Mouse (Mus musculus): ENCODE data around the gene Ccdc71.

Ccdc71 gene

DNA sequence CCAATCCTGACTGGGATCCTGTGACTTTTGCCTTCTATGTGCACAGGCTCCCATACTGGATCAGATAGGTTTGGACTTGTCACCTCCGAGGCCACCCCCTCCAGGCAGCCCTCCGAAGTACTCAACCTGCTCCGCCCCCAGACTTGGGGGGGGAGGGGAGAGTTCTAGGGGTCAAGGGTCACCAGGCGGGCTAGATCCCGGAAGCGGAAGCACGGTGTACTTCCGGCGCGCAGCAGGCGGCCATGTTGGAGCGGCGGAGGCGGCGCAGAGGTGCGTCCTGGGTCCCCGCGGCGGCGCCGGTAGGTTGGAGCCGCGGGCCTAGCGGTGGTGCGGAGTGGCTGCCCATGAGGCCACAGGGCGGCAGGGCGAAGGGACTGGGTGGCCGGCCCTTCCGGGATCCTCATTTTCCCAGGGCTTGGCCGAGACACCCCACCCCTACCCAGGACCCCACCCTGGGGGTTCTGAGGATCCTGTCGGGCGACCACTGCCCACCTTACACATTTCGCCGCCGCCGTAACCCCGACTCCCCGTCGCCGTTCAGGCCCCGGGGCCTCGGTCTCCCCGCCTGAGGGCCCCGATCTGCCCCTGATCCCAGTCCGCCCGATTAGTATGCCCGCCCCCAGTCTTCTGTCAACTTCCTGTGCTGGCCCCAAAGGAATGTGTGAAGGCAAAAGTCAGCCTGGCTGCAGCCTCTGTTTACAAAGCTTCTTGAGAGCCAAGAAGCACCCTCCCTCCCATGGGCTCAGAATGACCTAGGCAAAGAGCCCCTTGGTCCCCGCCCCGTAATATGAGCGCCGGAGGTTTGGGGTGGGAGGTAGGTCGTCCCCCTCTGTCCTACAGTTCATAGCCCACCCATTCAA lies at the start of gene Ccdc71:
Gene Ccdc71, plus strand, starts transcription at position 209 of the 860 bp plus-strand sequence.
- DNase-seq (ENCODE audit: low read depth, low spot score): peak; percentile 77

DNA sequence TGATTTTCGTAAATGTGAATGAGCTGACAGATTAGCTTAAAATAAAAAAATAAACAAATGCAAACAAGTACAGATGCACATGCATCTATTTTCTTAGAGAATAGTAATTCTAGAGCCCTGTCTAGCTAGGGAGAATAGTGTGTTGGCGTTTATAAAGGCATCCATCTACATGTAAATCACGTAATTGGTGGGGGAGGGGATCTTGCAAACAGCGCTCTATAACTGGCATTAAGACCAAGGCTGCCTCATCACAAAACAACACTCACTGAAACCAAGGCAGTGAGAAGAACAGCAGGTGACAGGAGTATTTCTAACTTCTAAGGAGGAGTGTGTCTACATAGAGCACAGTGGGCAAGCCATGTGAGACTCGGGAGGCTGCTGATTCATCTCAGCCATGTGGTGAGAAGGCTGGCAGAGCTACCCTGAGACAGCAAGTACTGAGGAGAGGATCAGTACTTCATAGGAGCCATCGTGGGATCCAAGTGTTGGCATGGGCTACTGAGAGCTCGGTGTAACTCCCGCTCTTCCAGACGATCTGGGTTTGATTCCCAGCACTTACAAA lies 48.9 kb upstream of the Ccdc71 start:
- DNase-seq (ENCODE audit: low read depth, low spot score): no peak

DNA sequence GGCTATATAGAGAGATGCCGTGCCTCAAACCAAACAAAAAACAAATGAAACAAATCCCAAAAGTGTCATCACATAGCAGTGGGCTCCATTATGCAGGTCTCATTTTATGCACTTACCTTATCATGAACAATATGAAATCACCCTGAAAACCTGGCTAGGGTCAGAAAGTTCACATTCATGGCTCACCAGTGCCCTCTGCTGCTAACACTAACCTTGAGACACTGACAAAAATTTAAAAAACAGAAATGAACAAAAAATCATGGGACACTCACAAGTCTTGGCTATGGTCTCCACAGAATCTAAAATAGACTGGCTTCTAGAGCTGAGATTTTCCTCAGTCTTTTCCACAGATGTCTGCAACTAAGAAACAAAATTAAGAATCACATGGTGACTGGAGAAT lies 48.1 kb upstream of the Ccdc71 start:
- DNase-seq (ENCODE audit: low read depth, low spot score): no peak

DNA sequence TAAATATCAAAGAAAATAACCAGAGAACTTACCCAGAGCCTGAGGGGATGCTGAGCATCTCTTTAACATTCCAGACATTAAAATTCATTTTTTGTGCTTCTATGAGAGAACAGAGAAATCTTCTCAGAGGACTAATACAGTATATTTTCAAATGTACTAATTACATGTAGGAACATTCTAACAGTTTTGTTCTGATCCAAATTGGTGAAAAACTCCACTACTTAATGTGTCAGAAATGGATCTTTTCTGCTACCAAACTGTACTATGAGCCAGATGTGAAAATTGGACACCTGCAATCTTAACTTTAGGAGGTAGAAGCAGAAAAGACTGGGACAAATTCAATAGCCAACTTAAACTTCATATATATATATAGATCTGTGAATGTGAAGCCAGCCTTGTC lies 31.9 kb upstream of the Ccdc71 start, which contains the start of gene Ccdc36:
Gene Ccdc36, minus strand, starts transcription at position 101 of the 400 bp plus-strand sequence.
- no peak for DNase-seq (ENCODE audit: low read depth, low spot score)

DNA sequence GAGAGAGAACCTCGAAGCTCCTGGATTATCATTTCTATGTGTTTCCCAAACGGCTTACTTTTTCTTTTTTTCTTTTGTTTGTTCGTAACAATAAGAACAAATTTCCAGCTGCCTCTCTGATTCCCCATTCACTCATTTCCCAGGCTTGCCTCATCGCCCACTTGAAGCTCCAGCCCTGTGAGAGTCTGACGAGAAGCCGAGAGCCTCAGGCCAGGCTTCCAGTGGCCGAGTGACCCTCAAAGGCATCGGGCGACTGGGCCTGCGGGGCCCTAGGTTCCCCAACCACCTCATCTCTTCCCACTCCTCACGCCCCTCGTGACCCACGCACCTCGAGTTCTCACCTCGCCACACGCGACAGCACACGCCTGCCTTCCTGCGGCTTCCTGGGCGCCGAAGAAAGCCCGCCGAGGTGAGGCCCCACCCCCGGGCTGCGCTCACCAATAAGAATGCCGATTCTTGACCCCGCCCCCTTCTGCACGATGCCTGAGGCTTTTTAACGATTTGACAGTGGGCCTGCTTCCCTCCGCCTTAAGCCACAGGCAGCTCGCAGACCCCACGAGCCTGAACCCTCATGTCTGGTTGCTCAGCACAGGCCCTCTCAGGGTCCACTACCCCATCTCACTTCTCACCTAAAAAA lies 28.8 kb upstream of the Ccdc71 start:
- DNase-seq (ENCODE audit: low read depth, low spot score): peak; percentile 26

DNA sequence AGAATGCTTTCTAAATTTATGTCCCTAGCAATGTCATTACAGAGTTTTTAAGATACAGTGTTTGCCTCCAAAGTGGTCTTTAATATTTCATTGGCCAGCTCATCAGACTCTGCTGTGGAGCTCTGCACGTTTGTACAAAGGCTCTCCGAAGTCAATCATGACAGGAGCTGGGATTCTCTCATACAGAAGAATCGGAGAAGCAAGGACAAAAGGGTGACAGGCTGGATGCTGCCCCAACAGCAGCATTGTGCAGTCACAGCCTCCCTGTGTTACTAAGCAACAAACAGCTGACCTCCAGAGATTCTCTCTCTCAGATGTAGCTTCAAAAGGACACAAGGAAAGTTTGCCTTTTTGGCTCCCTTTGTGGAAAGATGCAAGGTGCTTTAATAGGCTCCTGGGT lies 24.1 kb upstream of the Ccdc71 start, which contains the start of gene BC048562:
Gene BC048562, plus strand, starts transcription at position 301 of the 400 bp plus-strand sequence.
- no peak for DNase-seq (ENCODE audit: low read depth, low spot score)

DNA sequence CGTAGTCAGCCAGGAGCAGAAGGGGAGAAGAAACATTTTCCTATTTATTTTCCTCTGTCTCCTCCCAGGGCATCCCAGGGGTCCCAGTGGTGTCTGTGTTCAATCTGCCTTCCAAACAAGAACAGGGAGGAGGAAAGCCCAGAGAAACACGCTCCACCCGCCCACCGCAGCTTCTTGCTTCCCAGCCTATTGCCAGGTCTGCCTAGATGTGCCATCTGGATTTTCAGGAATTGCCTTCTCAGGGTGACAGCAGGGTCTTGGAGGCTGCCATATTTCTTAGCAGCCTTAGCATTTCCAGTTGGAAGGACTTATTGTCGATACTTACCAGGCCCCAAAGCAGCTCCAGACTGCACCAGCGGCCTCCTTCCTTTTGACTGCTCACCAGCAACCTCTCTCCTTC lies 21.2 kb upstream of the Ccdc71 start:
- no peak for DNase-seq (ENCODE audit: low read depth, low spot score)

DNA sequence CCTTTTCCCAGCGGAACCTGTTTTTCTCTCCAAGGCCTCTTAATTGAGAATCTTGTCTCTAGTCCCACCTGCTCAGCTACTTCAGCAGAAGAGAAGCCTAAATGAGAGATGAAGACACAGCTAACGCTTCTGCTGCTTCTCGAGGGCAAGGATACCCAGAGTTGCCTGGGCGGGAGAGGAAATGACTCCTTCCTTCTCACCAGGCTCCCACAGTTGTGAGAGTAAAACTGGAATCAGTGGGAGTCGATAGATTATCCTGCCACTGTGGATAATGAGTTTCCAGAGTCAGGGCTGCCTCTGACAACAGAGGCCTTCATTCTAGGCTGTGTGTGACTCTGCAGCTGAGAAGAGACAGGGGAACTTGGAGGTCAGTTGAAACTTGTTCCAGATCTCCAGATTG lies 19.8 kb upstream of the Ccdc71 start:
- DNase-seq (ENCODE audit: low read depth, low spot score): no peak

DNA sequence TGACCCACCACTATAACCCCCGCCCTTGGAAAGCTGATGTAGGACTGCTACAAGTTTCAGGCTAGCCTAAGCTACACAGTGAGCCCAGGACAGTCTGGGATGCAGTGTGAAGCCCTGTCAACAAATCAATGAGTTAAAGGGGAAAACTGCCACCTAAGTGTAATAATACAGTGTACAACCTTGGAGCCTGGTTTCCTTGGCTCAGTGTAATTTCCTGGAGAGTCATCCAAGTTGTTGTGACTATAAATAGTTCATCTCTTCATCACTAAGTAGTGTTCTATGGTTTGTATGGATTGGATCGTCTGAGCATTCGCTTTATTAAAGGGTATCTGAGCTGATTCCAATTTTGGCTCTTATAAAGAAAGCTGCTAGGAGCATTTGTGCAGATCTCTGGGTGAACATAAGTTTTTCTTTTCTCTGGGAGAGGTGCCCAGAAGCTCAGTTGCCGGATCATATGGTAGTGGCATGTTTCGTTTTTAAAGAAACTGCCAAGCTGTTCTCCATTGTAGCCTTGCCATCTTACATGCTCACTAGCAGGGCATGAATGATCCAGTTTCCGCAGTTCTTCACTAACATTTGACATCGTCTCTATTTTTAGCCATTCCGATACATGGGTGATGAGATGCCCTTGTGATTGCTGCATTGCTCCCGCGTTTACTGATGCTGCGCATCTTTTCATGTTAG lies 18.9 kb upstream of the Ccdc71 start:
- no peak for DNase-seq (ENCODE audit: low read depth, low spot score)

DNA sequence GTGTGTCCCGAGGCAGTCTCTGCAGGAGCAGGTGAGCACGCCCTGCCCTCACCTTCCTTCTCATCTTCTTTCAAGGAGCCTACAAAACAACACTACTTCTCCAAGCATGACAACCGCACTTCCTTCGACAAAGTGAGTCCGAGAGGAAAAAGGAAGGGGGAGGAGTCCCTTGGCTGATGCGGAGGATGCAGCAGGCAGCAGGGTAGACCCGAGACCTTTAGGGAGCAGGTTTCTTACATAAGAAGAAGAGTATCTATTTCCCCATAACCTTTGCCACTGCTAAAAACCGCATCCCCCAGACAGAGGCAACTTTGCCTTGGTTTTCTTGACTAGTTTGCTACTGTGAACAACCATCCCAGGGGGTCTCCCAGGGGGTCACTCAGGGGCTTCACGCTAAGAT lies 15.2 kb upstream of the Ccdc71 start:
- no peak for DNase-seq (ENCODE audit: low read depth, low spot score)

DNA sequence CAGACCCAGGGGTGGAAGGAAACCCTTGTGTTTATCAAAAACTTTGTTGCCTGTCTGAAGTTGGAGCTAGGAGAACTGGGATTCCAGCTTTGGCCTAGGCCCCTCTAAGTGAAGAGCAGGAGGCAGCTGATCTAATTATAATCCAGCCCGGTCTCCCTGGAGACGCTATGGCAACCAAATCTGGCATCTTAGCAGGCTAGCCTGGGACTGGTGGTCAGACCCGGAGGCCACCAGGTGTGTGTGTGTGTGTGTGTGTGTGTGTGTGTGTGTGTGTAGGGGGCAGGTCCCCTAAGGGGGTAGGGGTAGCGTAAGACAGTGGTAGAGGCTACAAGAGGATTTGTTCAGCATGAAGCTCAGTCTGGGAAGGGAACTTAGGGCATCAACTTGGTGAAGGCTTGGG lies 10.5 kb upstream of the Ccdc71 start:
- no peak for DNase-seq (ENCODE audit: low read depth, low spot score)

DNA sequence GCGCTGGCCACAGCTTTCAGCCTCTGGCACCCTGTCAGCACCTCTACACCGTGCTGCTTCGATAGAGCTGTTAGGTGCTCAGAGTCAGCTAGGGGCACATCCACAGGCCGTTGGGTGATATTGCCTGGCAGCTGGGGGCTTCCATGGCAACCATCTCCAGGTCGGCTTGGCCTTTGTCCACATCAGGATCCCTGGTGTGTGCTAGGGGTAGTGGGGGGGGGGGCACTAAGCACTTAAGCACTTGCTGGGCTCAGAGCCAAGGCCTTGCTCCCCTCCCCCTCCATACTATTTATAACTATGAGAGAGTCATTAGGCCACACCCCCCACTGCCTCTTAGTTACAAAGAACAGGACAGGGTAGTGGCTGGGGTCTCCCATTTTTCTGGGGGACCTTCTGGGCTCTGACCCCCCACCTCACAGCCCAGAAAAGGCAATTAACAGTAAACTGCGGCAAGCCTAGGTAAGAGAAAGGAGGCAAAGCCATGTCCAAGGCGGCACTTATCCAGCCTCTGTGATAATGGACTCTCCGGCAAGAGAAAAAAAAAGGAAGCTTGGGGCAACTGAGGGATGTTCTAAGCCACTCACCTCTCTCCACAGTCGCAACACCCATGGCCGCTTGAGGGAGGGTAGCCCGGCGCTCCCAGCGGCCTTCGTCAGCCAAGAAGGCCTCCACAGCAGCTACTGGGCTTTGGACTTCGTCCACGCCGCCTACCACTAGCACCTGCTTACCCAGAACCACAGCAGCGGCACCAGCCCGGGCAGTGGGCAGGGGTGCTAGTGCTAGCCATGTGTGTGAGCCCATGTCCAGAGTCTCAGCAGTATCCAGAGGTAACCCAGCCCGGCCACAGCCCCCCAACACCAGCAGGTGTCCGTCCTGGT lies 9.8 kb upstream of the Ccdc71 start:
- DNase-seq (ENCODE audit: low read depth, low spot score): peak; percentile 42

DNA sequence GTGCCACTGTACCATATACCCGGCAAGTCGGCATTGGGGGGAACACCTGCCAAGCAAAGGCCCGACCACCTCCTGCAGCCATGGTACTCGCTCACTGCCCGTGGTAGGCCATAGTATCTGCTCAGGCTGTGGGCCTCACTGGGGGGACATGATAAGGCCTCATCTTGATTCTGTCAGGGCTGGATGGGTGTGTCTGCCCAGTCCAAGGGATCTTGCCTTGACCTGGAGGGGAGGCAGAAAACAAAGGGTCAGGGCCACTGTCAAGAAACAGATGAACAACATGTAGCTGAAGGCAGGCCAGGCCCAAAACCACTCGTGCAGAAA lies 9.2 kb upstream of the Ccdc71 start:
- no peak for DNase-seq (ENCODE audit: low read depth, low spot score)

DNA sequence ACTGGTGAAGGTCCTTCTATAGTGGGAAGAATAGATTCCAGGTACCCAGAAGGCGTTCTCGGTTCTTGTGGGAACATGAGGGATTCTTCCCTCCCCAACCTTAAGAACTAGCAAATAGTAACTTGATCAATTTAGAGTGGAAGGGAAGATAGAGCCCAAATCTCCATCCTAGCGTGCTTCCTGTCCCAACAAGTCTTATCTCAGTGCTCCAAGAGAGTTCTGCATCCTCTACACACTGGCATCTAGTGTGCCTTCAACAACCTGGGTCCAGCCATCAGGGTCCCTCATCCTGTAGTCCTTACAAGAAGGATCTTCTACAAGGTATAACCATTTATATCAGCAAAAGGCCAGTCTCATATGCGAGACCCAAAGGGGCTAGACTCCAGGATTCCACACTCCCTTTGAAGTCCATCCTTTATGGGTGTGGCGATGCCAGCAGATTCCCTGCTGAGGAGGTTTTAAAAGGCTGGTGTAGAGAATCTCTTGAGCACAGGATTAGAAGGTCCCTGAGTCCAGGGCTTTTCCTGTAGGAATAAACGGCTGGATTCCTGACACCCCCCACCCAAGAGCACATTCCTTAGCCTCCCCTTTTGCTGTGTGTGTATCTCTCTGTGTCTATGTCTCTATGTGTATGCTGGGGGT lies 8.7 kb upstream of the Ccdc71 start:
- no peak for DNase-seq (ENCODE audit: low read depth, low spot score)

DNA sequence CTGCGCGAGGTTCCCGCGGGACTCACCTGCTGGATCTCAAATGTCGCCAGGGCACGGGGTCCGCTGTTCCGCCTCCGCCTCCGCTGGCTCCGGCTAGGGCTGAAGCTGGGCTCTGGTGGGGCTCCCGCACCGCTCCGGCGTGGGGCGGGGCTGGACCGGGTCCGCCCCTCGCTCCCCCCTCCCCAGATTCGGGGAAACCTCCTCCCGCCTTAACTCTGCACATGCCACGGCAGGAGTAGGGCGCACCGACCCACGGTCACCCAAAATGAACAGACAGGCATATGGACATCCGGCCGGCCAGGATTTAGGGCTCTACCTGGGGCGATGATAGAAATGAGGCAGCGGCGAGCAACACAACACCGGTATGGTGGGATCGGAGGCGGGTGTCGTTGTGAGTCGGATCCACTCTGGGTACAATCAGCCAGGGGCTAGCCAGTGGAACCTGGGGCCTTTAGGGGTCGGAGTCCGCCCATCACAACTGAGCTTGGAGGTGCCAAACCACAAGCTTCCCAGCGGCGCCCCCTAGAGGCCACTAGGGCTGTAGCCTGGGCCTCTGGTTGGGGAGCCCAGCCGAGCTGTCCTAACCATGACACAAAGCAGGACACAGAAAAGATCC lies 7.9 kb upstream of the Ccdc71 start:
- peak; percentile 85 for DNase-seq (ENCODE audit: low read depth, low spot score)

DNA sequence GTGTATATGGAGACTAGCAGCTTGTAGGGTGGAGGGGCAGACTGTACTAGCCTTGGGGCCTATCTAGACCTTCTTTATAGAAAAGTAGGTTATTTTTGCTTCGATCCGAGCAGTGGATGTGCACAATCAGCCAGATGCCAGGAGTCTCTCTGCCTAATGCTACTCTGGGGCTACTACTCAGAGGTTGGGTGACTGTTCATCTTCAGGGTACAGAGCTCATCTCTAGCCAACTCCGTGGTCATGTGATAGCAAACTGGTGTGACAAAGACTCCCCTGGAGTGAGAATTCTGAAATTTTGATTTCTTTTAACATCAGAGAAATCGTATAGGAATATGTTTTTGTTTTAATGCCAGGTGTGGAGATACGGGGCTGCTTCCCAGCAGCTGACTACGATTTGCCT lies 7.4 kb upstream of the Ccdc71 start:
- DNase-seq (ENCODE audit: low read depth, low spot score): no peak

DNA sequence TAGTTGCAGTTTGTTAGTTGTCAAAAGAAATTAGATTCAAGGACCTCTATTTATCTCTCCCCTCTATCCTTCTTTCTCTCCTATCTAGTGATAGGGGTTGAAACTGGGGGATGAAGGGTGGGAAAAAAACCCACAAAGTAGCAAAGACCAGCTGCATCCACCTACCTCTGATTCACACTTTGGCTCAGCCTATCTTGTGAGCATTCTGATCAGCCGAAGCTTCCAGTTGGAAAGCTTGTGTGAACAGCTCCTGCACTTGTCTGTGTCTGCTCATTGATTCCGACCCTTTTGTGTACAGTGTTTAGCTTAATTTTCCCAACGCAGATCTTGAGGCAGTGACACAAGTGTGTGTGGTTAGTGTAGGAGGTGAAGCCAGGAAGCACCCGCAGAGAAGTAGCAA lies 6.9 kb upstream of the Ccdc71 start:
- DNase-seq (ENCODE audit: low read depth, low spot score): no peak

DNA sequence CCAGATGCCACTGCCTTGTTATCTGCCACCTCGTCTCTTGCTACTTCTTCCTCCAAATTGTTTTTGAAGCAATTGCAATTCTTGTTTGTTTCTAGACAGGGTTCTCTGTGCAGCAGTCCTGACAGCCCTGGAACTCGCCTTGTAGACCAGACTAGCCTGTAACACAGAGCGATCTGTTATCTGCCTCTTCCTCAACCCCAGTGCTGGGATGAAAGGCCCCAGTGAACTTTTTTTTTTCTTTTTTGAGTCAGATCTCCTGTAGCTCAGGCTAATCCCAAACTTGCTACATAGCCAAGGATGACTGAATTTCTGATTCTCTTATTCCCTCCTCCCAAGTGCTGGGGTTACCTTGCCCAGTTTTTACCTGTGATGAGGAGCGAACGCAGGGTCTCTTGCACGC lies 5.9 kb upstream of the Ccdc71 start:
- no peak for DNase-seq (ENCODE audit: low read depth, low spot score)

DNA sequence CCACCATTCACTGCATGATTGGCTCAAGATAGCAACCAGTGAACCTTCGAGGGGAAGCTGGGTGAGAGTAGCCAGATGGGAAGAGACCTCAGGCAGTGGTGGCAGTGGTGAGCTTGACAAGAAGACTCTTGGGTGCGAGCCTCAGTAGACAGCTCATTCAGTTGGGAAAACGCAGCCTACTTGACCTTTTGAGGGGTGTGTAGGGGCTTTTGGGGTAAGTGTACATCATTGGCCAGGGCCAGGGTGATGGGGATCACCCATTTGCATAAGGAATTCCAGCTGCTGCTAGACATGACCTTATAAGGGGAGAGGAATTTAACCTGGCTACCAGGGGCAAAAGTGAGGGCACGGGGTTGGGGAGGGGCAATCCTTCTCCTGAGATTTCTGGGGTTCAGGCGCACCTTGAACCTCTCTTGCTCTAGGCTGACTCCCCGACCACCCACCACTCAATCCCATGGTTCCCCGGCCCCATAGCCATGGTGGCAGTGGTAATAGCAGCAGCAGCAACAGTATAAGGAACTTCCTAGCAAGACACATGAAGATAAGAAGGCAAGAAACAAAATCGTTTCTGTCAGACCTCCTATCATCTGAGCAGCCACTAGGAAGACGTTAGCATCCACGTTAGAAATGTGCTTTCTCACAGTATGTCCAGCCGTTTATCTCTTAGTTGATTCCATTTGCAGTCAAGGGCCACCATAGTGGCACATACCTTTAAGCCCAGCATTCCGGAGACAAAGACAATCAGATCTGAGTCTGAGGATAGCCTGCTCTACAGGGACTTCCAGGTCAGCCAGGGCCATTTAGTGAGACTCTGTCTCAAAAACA lies 4.4 kb upstream of the Ccdc71 start:
- DNase-seq (ENCODE audit: low read depth, low spot score): no peak

DNA sequence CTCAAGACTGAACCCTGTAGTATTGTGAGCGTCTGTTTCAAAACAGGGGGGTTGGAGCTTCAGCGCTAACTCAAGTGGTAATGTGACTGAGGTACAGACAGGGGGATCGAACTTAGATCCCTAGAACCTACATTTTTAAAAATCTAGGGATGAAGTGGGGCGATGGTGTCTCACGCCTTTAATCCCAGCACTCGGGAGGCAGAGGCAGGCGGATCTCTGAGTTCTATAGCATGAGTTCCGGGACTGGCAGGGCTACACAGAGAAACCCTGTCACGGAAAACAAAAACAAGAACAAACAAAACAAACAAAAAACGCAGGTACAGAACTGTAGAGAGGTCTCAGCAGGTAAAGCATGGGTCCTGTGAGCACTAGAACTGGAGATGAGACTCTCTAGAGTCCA lies 3.4 kb upstream of the Ccdc71 start:
- DNase-seq (ENCODE audit: low read depth, low spot score): no peak

Data from embryo, embryonic 11.5 days (tissue).